Mouse (Mus musculus) megakaryocyte, embryonic 14.5 days (primary cell): ENCODE results near the gene Lhfpl2. TPM values are rescaled to one million over a fixed set of nuclear protein-coding genes. Genes with fewer than 3 reads are reported as not detected.

Experiments
- H3K27me3 ChIP-seq: replicated peaks from 2 replicates; pipeline ENCODE3; 2012; ENCODE audit warnings: inconsistent platforms
- H3K36me3 ChIP-seq: replicated peaks from 2 replicates; pipeline ENCODE3; 2012; ENCODE audit warnings: low read length, inconsistent platforms, mixed read lengths
- H3K4me1 ChIP-seq: 2 replicates; pipeline ENCODE4 v1.6.1; 2012; ENCODE audit warnings: inconsistent platforms
- H3K4me3 ChIP-seq: replicated peaks from 2 replicates; pipeline ENCODE3; 2012; ENCODE audit warnings: moderate library complexity, mild to moderate bottlenecking, inconsistent platforms
- H3K9me3 ChIP-seq: 2 replicates; pipeline ENCODE4 v1.6.1; 2012; ENCODE audit warnings: inconsistent platforms
- FLI1 ChIP-seq: IDR thresholded peaks from 2 replicates; pipeline ENCODE4 v1.6.1; 2012; ENCODE audit warnings: low read length, inconsistent platforms, mixed read lengths
- GATA1 ChIP-seq: IDR thresholded peaks from 3 replicates; pipeline ENCODE4 v1.6.1; 2012; ENCODE audit warnings: mixed read lengths, low read length, inconsistent platforms, borderline replicate concordance
- polyA plus RNA-seq: library from polyadenylated mRNA; stranded (reverse); fragments of >175 nt; gene quantifications from 2 replicates; pipeline ENCODE4 v1.2.3, GENCODE M21; 2012; ENCODE audit warnings: low replicate concordance; ENCODE audit not compliant: insufficient read depth

The Lhfpl2 gene
- polyA plus RNA-seq, 1 experiment, result 0.47 TPM

DNA sequence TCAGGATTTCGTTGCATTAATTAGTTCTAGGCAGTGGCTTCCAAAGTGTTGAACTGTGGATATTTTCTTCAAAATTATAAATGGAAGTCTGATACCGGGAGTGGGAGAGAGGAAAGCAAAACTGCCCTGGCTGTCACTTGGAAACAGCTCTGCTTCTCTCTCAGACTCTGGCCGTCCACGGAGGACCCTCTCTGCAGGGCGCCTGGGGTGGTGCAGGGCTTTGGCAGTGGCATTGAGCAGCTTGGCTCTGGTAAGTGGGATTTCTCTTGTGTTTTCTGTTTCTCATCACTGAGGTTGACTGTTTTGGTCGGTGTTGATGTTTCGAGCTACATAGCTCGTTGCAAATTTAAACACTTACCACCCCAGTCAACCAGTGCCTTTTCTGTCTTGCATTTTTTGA lies 53.0 kb downstream of the Lhfpl2 start:
- no peak overlapping the region for H3K4me3 ChIP-seq
- no peaks in the 10 kb centered on the region for H3K4me1 ChIP-seq
- TF ChIP-seq GATA1, result no peak
- TF ChIP-seq FLI1, result no peak
- H3K27me3 ChIP-seq, result peaks cover 14% of the 10 kb centered on the region
- H3K9me3 ChIP-seq, result peaks cover 18% of the 10 kb centered on the region
- no peaks in the 10 kb centered on the region for H3K36me3 ChIP-seq

GRCm38 (mm10) chr13:94115476-94115875 lies 57.9 kb downstream of the Lhfpl2 start:
- Histone ChIP-seq H3K4me3 (no peak overlapping the region), H3K4me1 (peaks cover 18% of the 10 kb centered on the region), H3K27me3 (peaks cover 6% of the 10 kb centered on the region), H3K36me3 (no peaks in the 10 kb centered on the region), H3K9me3 (peaks cover 25% of the 10 kb centered on the region)
- no peak for TF ChIP-seq GATA1
- TF ChIP-seq FLI1, result no peak

- peaks cover 6% of the 10 kb centered on the region for H3K27me3 ChIP-seq
- peak overlapping the region; percentile 85 for H3K4me3 ChIP-seq
- peaks cover 18% of the 10 kb centered on the region for H3K4me1 ChIP-seq
- peaks cover 17% of the 10 kb centered on the region for H3K9me3 ChIP-seq
- no peak for TF ChIP-seq FLI1
- TF ChIP-seq GATA1, result no peak
- no peaks in the 10 kb centered on the region for H3K36me3 ChIP-seq
Observed at GRCm38 (mm10) chr13:94116705-94117410, 59.3 kb downstream of the Lhfpl2 start.

DNA sequence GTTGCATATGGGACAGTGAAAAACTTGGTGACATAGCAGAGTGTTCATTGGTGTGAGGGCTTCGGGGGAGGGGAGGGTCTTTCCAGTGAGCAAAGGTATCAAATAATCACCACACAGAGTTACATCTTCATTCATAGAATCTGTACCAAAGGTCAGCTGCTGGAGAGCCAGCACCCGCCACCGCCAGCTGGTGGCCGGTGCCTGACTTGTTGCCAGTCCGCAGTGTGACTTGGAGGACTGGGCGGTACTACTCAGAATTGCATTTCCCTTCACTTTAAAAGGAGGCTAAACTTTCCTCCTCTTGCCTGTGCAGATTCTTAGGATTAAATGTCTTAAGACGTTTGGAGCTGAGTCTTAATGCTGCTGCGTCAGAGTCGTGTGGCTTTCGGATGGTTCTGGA lies 59.9 kb downstream of the Lhfpl2 start:
- peaks cover 15% of the 10 kb centered on the region for H3K9me3 ChIP-seq
- no peaks in the 10 kb centered on the region for H3K36me3 ChIP-seq
- H3K4me1 ChIP-seq, result peaks cover 18% of the 10 kb centered on the region
- peaks cover 6% of the 10 kb centered on the region for H3K27me3 ChIP-seq
- H3K4me3 ChIP-seq, result no peak overlapping the region
- TF ChIP-seq GATA1, result no peak
- no peak for TF ChIP-seq FLI1

DNA sequence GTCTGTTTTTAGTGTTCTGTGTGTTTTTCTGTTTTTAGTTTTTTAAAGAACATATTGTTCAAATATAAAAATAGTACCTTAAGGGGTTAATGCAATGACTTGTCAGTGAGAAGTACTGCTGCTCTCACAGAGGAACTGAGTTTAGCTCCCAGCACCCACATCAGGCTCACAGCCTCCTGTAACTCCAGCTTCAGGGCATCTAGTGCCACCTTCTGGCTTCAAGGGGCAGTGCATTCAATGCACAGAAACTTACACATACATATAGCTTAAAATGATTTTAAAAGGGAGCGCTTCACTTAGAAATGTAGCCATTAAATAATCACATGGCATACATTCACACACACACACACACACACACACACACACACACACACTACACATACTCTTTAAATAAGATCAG lies 60.5 kb downstream of the Lhfpl2 start:
- Histone ChIP-seq H3K4me1 (peaks cover 18% of the 10 kb centered on the region), H3K9me3 (peaks cover 10% of the 10 kb centered on the region), H3K4me3 (no peak overlapping the region), H3K27me3 (peaks cover 6% of the 10 kb centered on the region), H3K36me3 (no peaks in the 10 kb centered on the region)
- TF ChIP-seq FLI1, result no peak
- TF ChIP-seq GATA1, result no peak

DNA sequence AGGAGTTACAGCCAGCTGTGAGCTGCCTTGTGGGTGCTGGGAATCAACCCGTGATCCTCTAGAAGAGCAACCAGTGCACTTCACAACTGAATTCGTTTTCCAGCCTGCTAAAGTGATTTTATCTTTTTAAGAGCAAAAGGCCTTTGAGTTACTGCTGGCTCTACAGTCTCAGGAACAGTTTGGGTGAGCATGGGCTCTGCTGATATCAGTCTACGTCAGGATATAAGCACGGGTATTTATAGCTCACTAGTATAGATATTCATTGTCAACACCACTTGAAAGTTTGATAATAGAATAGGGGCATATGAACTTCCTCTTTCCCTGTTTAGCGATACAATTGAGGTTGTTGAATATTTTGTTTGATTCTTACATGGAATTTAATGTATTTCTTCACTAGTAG lies 61.7 kb downstream of the Lhfpl2 start:
- H3K9me3 ChIP-seq, result peaks cover 11% of the 10 kb centered on the region
- H3K36me3 ChIP-seq, result no peaks in the 10 kb centered on the region
- peaks cover 2% of the 10 kb centered on the region for H3K27me3 ChIP-seq
- TF ChIP-seq GATA1, result no peak
- no peak for TF ChIP-seq FLI1
- H3K4me1 ChIP-seq, result peaks cover 18% of the 10 kb centered on the region
- H3K4me3 ChIP-seq, result no peak overlapping the region

- Histone ChIP-seq H3K36me3 (no peaks in the 10 kb centered on the region), H3K9me3 (peaks cover 10% of the 10 kb centered on the region), H3K27me3 (peaks cover 7% of the 10 kb centered on the region), H3K4me3 (no peak overlapping the region), H3K4me1 (peaks cover 4% of the 10 kb centered on the region; the same call in 1 of the 2 replicates)
- TF ChIP-seq GATA1, result no peak
- TF ChIP-seq FLI1, result no peak
Observed at GRCm38 (mm10) chr13:94122703-94123592, 65.4 kb downstream of the Lhfpl2 start.

DNA sequence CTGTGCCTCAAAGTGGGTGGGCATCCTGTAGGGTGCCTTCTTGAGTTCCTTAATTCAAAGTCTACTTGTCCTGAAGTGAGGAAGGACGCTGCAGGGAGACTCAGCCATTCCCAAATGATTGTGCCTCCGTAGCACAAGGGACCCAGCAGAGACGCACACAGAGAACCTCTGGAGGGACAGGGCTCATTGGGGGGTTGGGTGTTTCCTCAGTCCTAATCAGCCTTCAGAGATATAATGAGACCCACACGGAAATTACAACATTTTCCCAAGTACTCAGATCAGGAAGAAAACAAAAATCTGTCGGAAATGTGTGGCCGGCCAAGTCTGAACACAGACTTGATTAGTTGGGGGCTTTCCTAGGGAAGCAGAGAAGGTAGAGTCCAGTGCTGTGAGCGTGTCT lies 72.8 kb downstream of the Lhfpl2 start:
- peaks cover 32% of the 10 kb centered on the region for H3K27me3 ChIP-seq
- H3K9me3 ChIP-seq, result no peaks in the 10 kb centered on the region
- TF ChIP-seq FLI1, result no peak
- TF ChIP-seq GATA1, result no peak
- H3K4me3 ChIP-seq, result no peak overlapping the region
- no peaks in the 10 kb centered on the region for H3K4me1 ChIP-seq
- no peaks in the 10 kb centered on the region for H3K36me3 ChIP-seq

GRCm38 (mm10) chr13:94131135-94131534 lies 73.5 kb downstream of the Lhfpl2 start:
- no peak for TF ChIP-seq FLI1
- H3K4me3 ChIP-seq, result no peak overlapping the region
- no peaks in the 10 kb centered on the region for H3K36me3 ChIP-seq
- H3K27me3 ChIP-seq, result peaks cover 32% of the 10 kb centered on the region
- no peaks in the 10 kb centered on the region for H3K9me3 ChIP-seq
- no peaks in the 10 kb centered on the region for H3K4me1 ChIP-seq
